Comparison of ENCODE assay signal across 8 mouse cellular contexts in genomic region chr1:192136561-192137290, GRCm38 (mm10). TPM values are rescaled to one million over a fixed set of nuclear protein-coding genes. Genes with fewer than 3 reads are reported as not detected.
DNase-seq lines count a peak whose midpoint lies in the region.

No protein-coding gene starts in this region.

- peaks cover 39% of the 10 kb centered on the region for H3K4me1 ChIP-seq in megakaryocyte, embryonic 14.5 days

- H3K27me3 ChIP-seq in megakaryocyte, embryonic 14.5 days (replicated peaks), result no peaks in the 10 kb centered on the region

- peak overlapping the region; percentile 98 for H3K4me3 ChIP-seq in megakaryocyte, embryonic 14.5 days (replicated peaks)

- no peaks in the 10 kb centered on the region for H3K9me3 ChIP-seq in megakaryocyte, embryonic 14.5 days

- peak; percentile 86 to 92 for DNase-seq in adrenal gland, adult (ENCODE audit: inconsistent age in 2 of 2, low spot score in 1 of 2)
- peak; percentile 85 for DNase-seq in embryo, embryonic 10 days (ENCODE audit: low spot score)
- DNase-seq in gastrocnemius, postnatal 10 days, result peak; percentile 78
- DNase-seq in induced T-regulatory cell, adult 2 months (ENCODE audit: low read depth), result peak; percentile 78
- DNase-seq in left cerebral cortex, adult 9 months (ENCODE audit: low spot score in 2 of 2), result peak; percentile 62 to 84
- peak; percentile 82 to 83 for DNase-seq in right cerebral cortex, adult 2 months (ENCODE audit: low spot score in 2 of 2)
- peak; percentile 27 for DNase-seq in urinary bladder, postnatal 10 days (ENCODE audit: low spot score)

- peaks cover 29% of the 10 kb centered on the region for H3K36me3 ChIP-seq in megakaryocyte, embryonic 14.5 days (replicated peaks; ENCODE audit: low read length)

RNA-seq across cellular contexts. Expression of gene Rcor3, which starts 1.1 kb away (rescaled TPM):
- total RNA-seq in gastrocnemius, postnatal 10 days (2021), result 10 to 100 TPM; 23.9 to 35.8 TPM
- 6.0 and 15.6 TPM in 2 replicates for polyA plus RNA-seq in megakaryocyte, embryonic 14.5 days (2012; ENCODE audit: insufficient read depth, low replicate concordance)

RNA-seq across cellular contexts. Expression of gene Traf5, which starts 44.4 kb away (rescaled TPM):
- total RNA-seq in gastrocnemius, postnatal 10 days (2021), result 10 to 100 TPM in 1 of 2 experiments, 1 to 10 TPM in 1; 9.4 to 13.1 TPM
- 3.8 and 8.2 TPM in 2 replicates for polyA plus RNA-seq in megakaryocyte, embryonic 14.5 days (2012; ENCODE audit: insufficient read depth, low replicate concordance)

RNA-seq across cellular contexts. Expression of gene Kcnh1, which starts 53.8 kb away (rescaled TPM):
- total RNA-seq in gastrocnemius, postnatal 10 days (2021), result under 1 TPM; 0.11 to 0.14 TPM
- not detected in 2 replicates for polyA plus RNA-seq in megakaryocyte, embryonic 14.5 days (2012; ENCODE audit: insufficient read depth, low replicate concordance)

Comparison
In these comparisons a context has a peak if more than half of its experiments do, and no peak if none do; other contexts are left out.
1. Peak in every context shown above with its lines: DNase-seq and H3K4me3 ChIP-seq.
2. DNase-seq: peak in every context shown above with its lines; median percentile 89 in adrenal gland, adult; 85 in embryo, embryonic 10 days; 82 in right cerebral cortex, adult 2 months; 78 in gastrocnemius, postnatal 10 days; 78 in induced T-regulatory cell, adult 2 months; 73 in left cerebral cortex, adult 9 months; 27 in urinary bladder, postnatal 10 days.